Mouse (Mus musculus): Measurements from ENCODE around the gene Ube2z.

GRCm38 (mm10) chr11:96031701-96032100, 33.5 kb downstream of the Ube2z start:
- TF ChIP-seq POLR2A (IDR thresholded peaks at IDR 0.05; ENCODE audit: control insufficient read depth, extremely low read depth, insufficient read depth, low read length, poor library complexity) = no peak
- TF ChIP-seq CTCF (IDR thresholded peaks at IDR 0.05; ENCODE audit: borderline replicate concordance, control insufficient read depth, extremely low read depth, insufficient read depth, low read length, poor library complexity) = no peak
